Mouse (Mus musculus) left cerebral cortex, postnatal 14 days (tissue): Measurements from ENCODE around the gene Fastkd2. TPM values are rescaled to one million over a fixed set of nuclear protein-coding genes. Genes with fewer than 3 reads are reported as not detected.

Experiments
- total RNA-seq, 2 experiments: library from RNA; stranded (reverse); gene quantifications; 2 replicates each; pipeline ENCODE4 v1.2.3; 2021

The Fastkd2 gene
- total RNA-seq, 2 experiments from 2014 or later: 12.3 to 18.5 TPM

Other genes with a start within 250 kb of the Fastkd2 start
- gene Gm39653, start 114.6 kb upstream of the Fastkd2 start, total RNA-seq: not detected
- gene Dytn, start 43.7 kb upstream of the Fastkd2 start, total RNA-seq: not detected
- under 1 TPM; 0.57 to 0.66 TPM for gene Mdh1b, start 296 bp upstream of the Fastkd2 start, total RNA-seq
- under 1 TPM; 0.26 to 0.32 TPM for gene 4933402D24Rik, start 38.7 kb downstream of the Fastkd2 start, total RNA-seq